ENCODE assay signal across 22 mouse cellular contexts in the genomic region with DNA sequence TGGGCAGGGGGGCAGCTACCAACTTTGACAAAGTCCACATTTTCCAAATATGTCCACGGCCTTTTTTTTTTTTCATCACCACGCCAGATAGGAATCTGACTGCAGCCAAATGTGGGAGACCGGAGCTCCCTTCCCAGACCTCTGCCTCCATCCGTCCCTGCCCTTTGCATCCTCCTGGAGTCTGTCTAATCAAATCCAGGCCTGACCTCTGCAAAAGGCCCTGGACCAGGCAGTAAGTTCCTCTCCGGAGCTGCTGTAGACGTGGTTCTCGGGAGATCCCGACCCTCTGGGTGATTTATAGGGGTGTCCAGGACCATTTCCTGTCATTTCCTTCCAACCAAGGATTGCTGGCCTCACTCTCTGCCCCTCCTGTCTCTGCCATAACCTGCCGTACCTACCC. TPM values are rescaled to one million over a fixed set of nuclear protein-coding genes. Genes with fewer than 3 reads are reported as not detected.
DNase-seq lines count a peak whose midpoint lies in the region; ATAC-seq and TF ChIP-seq lines count a peak whose summit lies in the region.
"Had no signal": no experiment of that assay in that cellular context is flagged by ENCODE, and none has a peak within 500 bp of the region (broad histone marks: within the 10 kb centered on the region; RNA-seq: fewer than 3 reads in every experiment).

No protein-coding gene starts in this region.

- no peak overlapping the region for H3K4me3 ChIP-seq in forebrain, embryonic 10.5 days
- no peak overlapping the region for H3K4me3 ChIP-seq in forebrain, postnatal 0 days (ENCODE audit: low read depth, low read length)
- no peak overlapping the region for H3K4me3 ChIP-seq in midbrain, embryonic 10.5 days
- H3K4me3 ChIP-seq in midbrain, postnatal 0 days (ENCODE audit: low read depth, low read length): no peak overlapping the region
- no peak overlapping the region for H3K4me3 ChIP-seq in neural tube, embryonic 11.5 days (ENCODE audit: low read depth, low read length)
- no peak overlapping the region for H3K4me3 ChIP-seq in neural tube, embryonic 15.5 days (replicated peaks)
- no peak overlapping the region for H3K4me3 ChIP-seq in limb, embryonic 11.5 days (ENCODE audit: low read depth, low read length)
- H3K4me3 ChIP-seq: heart, adult 2 months; heart, embryonic 15.5 days had no signal

- peaks cover under 1% of the 10 kb centered on the region; the same call in 1 of the 2 replicates for H3K27me3 ChIP-seq in forebrain, embryonic 10.5 days (ENCODE audit: poor library complexity, severe bottlenecking)
- H3K27me3 ChIP-seq in forebrain, postnatal 0 days (ENCODE audit: insufficient read depth, low read length): no peaks in the 10 kb centered on the region
- no peaks in the 10 kb centered on the region for H3K27me3 ChIP-seq in midbrain, embryonic 10.5 days (ENCODE audit: low read depth, poor library complexity, severe bottlenecking)
- no peaks in the 10 kb centered on the region for H3K27me3 ChIP-seq in midbrain, postnatal 0 days (ENCODE audit: insufficient read depth, low read length)
- no peaks in the 10 kb centered on the region for H3K27me3 ChIP-seq in neural tube, embryonic 11.5 days (ENCODE audit: control insufficient read depth, insufficient read depth, low read length)
- no peaks in the 10 kb centered on the region for H3K27me3 ChIP-seq in neural tube, embryonic 15.5 days (replicated peaks)
- H3K27me3 ChIP-seq in limb, embryonic 11.5 days (ENCODE audit: control insufficient read depth, insufficient read depth, low read length): no peaks in the 10 kb centered on the region

- peak overlapping the region; percentile 67 for H3K27ac ChIP-seq in forebrain, embryonic 10.5 days
- no peak overlapping the region for H3K27ac ChIP-seq in forebrain, postnatal 0 days (ENCODE audit: low read depth, low read length)
- H3K27ac ChIP-seq in midbrain, embryonic 10.5 days (replicated peaks): peak overlapping the region; percentile 95
- no peak overlapping the region for H3K27ac ChIP-seq in midbrain, postnatal 0 days (ENCODE audit: low read depth, low read length)
- H3K27ac ChIP-seq in neural tube, embryonic 11.5 days (ENCODE audit: low read depth, low read length): no peak overlapping the region
- H3K27ac ChIP-seq in neural tube, embryonic 15.5 days (replicated peaks): no peak overlapping the region
- H3K27ac ChIP-seq in limb, embryonic 11.5 days (replicated peaks; ENCODE audit: low read depth, low read length): peak overlapping the region; percentile 56; the same call in 1 of the 2 replicates
- H3K27ac ChIP-seq: heart, adult 2 months; heart, embryonic 15.5 days; hindbrain, postnatal 0 days had no signal

- TF ChIP-seq CTCF in forebrain, postnatal 0 days (IDR thresholded peaks at IDR 0.05; ENCODE audit: low read depth): no peak
- TF ChIP-seq CTCF in midbrain, postnatal 0 days (IDR thresholded peaks at IDR 0.05): no peak

- H3K36me3 ChIP-seq in forebrain, embryonic 10.5 days (replicated peaks): peaks cover 89% of the 10 kb centered on the region
- H3K36me3 ChIP-seq in forebrain, postnatal 0 days (ENCODE audit: insufficient read depth): no peaks in the 10 kb centered on the region
- peaks cover 83% of the 10 kb centered on the region for H3K36me3 ChIP-seq in midbrain, embryonic 10.5 days
- H3K36me3 ChIP-seq in midbrain, postnatal 0 days (ENCODE audit: insufficient read depth, low read length): no peaks in the 10 kb centered on the region
- peaks cover 3% of the 10 kb centered on the region for H3K36me3 ChIP-seq in neural tube, embryonic 11.5 days (ENCODE audit: control insufficient read depth, insufficient read depth, low read length)
- H3K36me3 ChIP-seq in neural tube, embryonic 15.5 days: no peaks in the 10 kb centered on the region
- no peaks in the 10 kb centered on the region; the same call in 1 of the 2 replicates for H3K36me3 ChIP-seq in limb, embryonic 11.5 days (ENCODE audit: control insufficient read depth, insufficient read depth, low read length)
- H3K36me3 ChIP-seq: heart, embryonic 15.5 days had no signal

- H3K4me2 ChIP-seq in forebrain, postnatal 0 days (ENCODE audit: low read depth): no peak overlapping the region
- no peak overlapping the region for H3K4me2 ChIP-seq in midbrain, postnatal 0 days (ENCODE audit: low read depth, low read length, poor library complexity, severe bottlenecking)
- H3K4me2 ChIP-seq in neural tube, embryonic 11.5 days (ENCODE audit: low read depth): no peak overlapping the region
- H3K4me2 ChIP-seq in neural tube, embryonic 15.5 days: no peak overlapping the region
- H3K4me2 ChIP-seq in limb, embryonic 11.5 days (ENCODE audit: low read depth, severe bottlenecking): no peak overlapping the region
- H3K4me2 ChIP-seq: heart, embryonic 11.5 days; heart, embryonic 15.5 days had no signal

- DNase-seq in forebrain, embryonic 10.5 days (ENCODE audit: extremely low spot score, low spot score): no peak
- no peak for DNase-seq in forebrain, postnatal 0 days
- DNase-seq in midbrain, embryonic 10.5 days (ENCODE audit: low spot score): no peak
- DNase-seq in midbrain, postnatal 0 days (ENCODE audit: low spot score): no peak
- no peak for DNase-seq in neural tube, embryonic 11.5 days (ENCODE audit: low spot score)
- DNase-seq in limb, embryonic 11.5 days (ENCODE audit: low spot score): peak; percentile 65
- DNase-seq in spleen, postnatal 10 days (ENCODE audit: low spot score in 2 of 2): no peak
- DNase-seq: adrenal gland, postnatal 14 days; cerebellum, adult 11-12 months; cerebellum, adult 9-10 months; cerebellum, postnatal 25 days; gastrocnemius, postnatal 14 days; heart, adult 2 months; heart, postnatal 14 days had no signal

- no peak overlapping the region for H3K9ac ChIP-seq in forebrain, postnatal 0 days
- no peak overlapping the region for H3K9ac ChIP-seq in midbrain, postnatal 0 days (replicated peaks; ENCODE audit: low read length, poor library complexity, severe bottlenecking)
- H3K9ac ChIP-seq in neural tube, embryonic 11.5 days (ENCODE audit: low read length): 0 out of 2 replicates have a peak overlapping the region, but pooled peaks have one; percentile 4
- H3K9ac ChIP-seq in neural tube, embryonic 15.5 days (replicated peaks): no peak overlapping the region
- no peak overlapping the region for H3K9ac ChIP-seq in limb, embryonic 11.5 days (ENCODE audit: low read length)
- H3K9ac ChIP-seq: heart, embryonic 15.5 days had no signal

- ATAC-seq in forebrain, postnatal 0 days: no peak
- ATAC-seq in midbrain, postnatal 0 days (ENCODE audit: low FRiP score): no peak
- no peak for ATAC-seq in neural tube, embryonic 11.5 days (ENCODE audit: insufficient read depth, low FRiP score, low TSS enrichment)
- ATAC-seq in neural tube, embryonic 15.5 days (ENCODE audit: low FRiP score): no peak
- no peak for ATAC-seq in limb, embryonic 11.5 days (ENCODE audit: insufficient number of reproducible peaks, low FRiP score, low TSS enrichment, low read depth)
- ATAC-seq: forebrain, embryonic 16.5 days; hindbrain, postnatal 0 days had no signal

- H3K9me3 ChIP-seq in forebrain, embryonic 10.5 days: no peaks in the 10 kb centered on the region
- no peaks in the 10 kb centered on the region for H3K9me3 ChIP-seq in forebrain, postnatal 0 days (ENCODE audit: low read length)
- H3K9me3 ChIP-seq in midbrain, embryonic 10.5 days (replicated peaks): no peaks in the 10 kb centered on the region
- H3K9me3 ChIP-seq in midbrain, postnatal 0 days (ENCODE audit: low read length): no peaks in the 10 kb centered on the region
- no peaks in the 10 kb centered on the region for H3K9me3 ChIP-seq in neural tube, embryonic 11.5 days (ENCODE audit: control insufficient read depth, low read length)
- H3K9me3 ChIP-seq in neural tube, embryonic 15.5 days (replicated peaks): no peaks in the 10 kb centered on the region
- no peaks in the 10 kb centered on the region for H3K9me3 ChIP-seq in limb, embryonic 11.5 days (ENCODE audit: control insufficient read depth, low read length)
- H3K9me3 ChIP-seq: heart, embryonic 15.5 days had no signal

- 67% methylated on average over 9 of the region's 9 CpGs for WGBS in forebrain, embryonic 10.5 days
- WGBS in forebrain, postnatal 0 days: 87% methylated on average over 9 of the region's 9 CpGs
- WGBS in midbrain, embryonic 10.5 days: 71% methylated on average over 9 of the region's 9 CpGs
- WGBS in midbrain, postnatal 0 days: 85% methylated on average over 9 of the region's 9 CpGs
- 35% methylated on average over 9 of the region's 9 CpGs for WGBS in neural tube, embryonic 11.5 days
- 54% methylated on average over 9 of the region's 9 CpGs for WGBS in neural tube, embryonic 15.5 days
- WGBS in limb, embryonic 11.5 days: 9% methylated on average over 9 of the region's 9 CpGs

- peaks cover 86% of the 10 kb centered on the region for H3K4me1 ChIP-seq in forebrain, embryonic 10.5 days
- H3K4me1 ChIP-seq in forebrain, postnatal 0 days (ENCODE audit: insufficient read depth): peaks cover 6% of the 10 kb centered on the region; the same call in 1 of the 2 replicates
- peaks cover 82% of the 10 kb centered on the region for H3K4me1 ChIP-seq in midbrain, embryonic 10.5 days
- 0 out of 2 replicates have a peak, but pooled peaks cover 4% of the 10 kb centered on the region for H3K4me1 ChIP-seq in midbrain, postnatal 0 days (ENCODE audit: insufficient read depth, low read length)
- H3K4me1 ChIP-seq in neural tube, embryonic 11.5 days (ENCODE audit: control insufficient read depth, insufficient read depth, low read length): peaks cover 53% of the 10 kb centered on the region
- peaks cover 40% of the 10 kb centered on the region for H3K4me1 ChIP-seq in neural tube, embryonic 15.5 days
- H3K4me1 ChIP-seq in limb, embryonic 11.5 days (ENCODE audit: control insufficient read depth, insufficient read depth, low read length): peaks cover 65% of the 10 kb centered on the region
- H3K4me1 ChIP-seq: heart, embryonic 15.5 days had no signal

RNA-seq across cellular contexts. Expression of gene Parp16, which starts 22.5 kb away (rescaled TPM):
- 7.0 and 8.5 TPM in 2 replicates for polyA plus RNA-seq in forebrain, embryonic 10.5 days (2016; fragmentation: Nextera tagmentation; extraction: Ambion mirVana)
- total RNA-seq in forebrain, postnatal 0 days (2014; rRNA removed): 6.1 and 6.3 TPM in 2 replicates
- polyA plus RNA-seq in forebrain, postnatal 0 days (2015; fragmentation: Nextera tagmentation; extraction: Ambion mirVana): 4.2 and 6.7 TPM in 2 replicates
- polyA plus RNA-seq in midbrain, embryonic 10.5 days (2016; fragmentation: Nextera tagmentation; extraction: Ambion mirVana): 7.2 and 7.9 TPM in 2 replicates
- total RNA-seq in midbrain, postnatal 0 days (2014; rRNA removed): 7.5 and 8.0 TPM in 2 replicates
- 7.0 and 7.7 TPM in 2 replicates for polyA plus RNA-seq in midbrain, postnatal 0 days (2015; fragmentation: Nextera tagmentation; extraction: Ambion mirVana)
- 4.9 and 6.1 TPM in 2 replicates for polyA plus RNA-seq in neural tube, embryonic 11.5 days (2014; fragmentation: Nextera tagmentation; extraction: Ambion mirVana)
- 6.4 and 8.9 TPM in 2 replicates for polyA plus RNA-seq in neural tube, embryonic 15.5 days (2015; fragmentation: Nextera tagmentation; extraction: Ambion mirVana)
- 7.2 and 8.2 TPM in 2 replicates for polyA plus RNA-seq in limb, embryonic 11.5 days (2014; fragmentation: Nextera tagmentation; extraction: Ambion mirVana)

RNA-seq across cellular contexts. Expression of gene Igdcc3, which starts 31.7 kb away (rescaled TPM):
- 208 and 246 TPM in 2 replicates for polyA plus RNA-seq in forebrain, embryonic 10.5 days (2016; fragmentation: Nextera tagmentation; extraction: Ambion mirVana)
- 2.7 and 3.0 TPM in 2 replicates for total RNA-seq in forebrain, postnatal 0 days (2014; rRNA removed)
- polyA plus RNA-seq in forebrain, postnatal 0 days (2015; fragmentation: Nextera tagmentation; extraction: Ambion mirVana): 2.6 and 4.2 TPM in 2 replicates
- 334 and 450 TPM in 2 replicates for polyA plus RNA-seq in midbrain, embryonic 10.5 days (2016; fragmentation: Nextera tagmentation; extraction: Ambion mirVana)
- 5.3 and 7.7 TPM in 2 replicates for total RNA-seq in midbrain, postnatal 0 days (2014; rRNA removed)
- 6.4 and 6.6 TPM in 2 replicates for polyA plus RNA-seq in midbrain, postnatal 0 days (2015; fragmentation: Nextera tagmentation; extraction: Ambion mirVana)
- polyA plus RNA-seq in neural tube, embryonic 11.5 days (2014; fragmentation: Nextera tagmentation; extraction: Ambion mirVana): 60.7 and 71.9 TPM in 2 replicates
- polyA plus RNA-seq in neural tube, embryonic 15.5 days (2015; fragmentation: Nextera tagmentation; extraction: Ambion mirVana): 7.9 and 8.9 TPM in 2 replicates
- 44.5 and 46.2 TPM in 2 replicates for polyA plus RNA-seq in limb, embryonic 11.5 days (2014; fragmentation: Nextera tagmentation; extraction: Ambion mirVana)
- total RNA-seq: hematopoietic stem cell, adult 5-6 weeks; MEL had no signal
- polyA plus RNA-seq: C2C12 had no signal

Comparison
In these comparisons a context has a peak if more than half of its experiments do, and no peak if none do; other contexts are left out.
1. H3K27ac ChIP-seq: peak in forebrain, embryonic 10.5 days (single experiment), midbrain, embryonic 10.5 days (single experiment) and limb, embryonic 11.5 days (single experiment); none in forebrain, postnatal 0 days (single experiment), midbrain, postnatal 0 days (single experiment), neural tube, embryonic 11.5 days (single experiment) and neural tube, embryonic 15.5 days (single experiment).